Mouse (Mus musculus): ENCODE measurements around the gene Rab38. TPM values are rescaled to one million over a fixed set of nuclear protein-coding genes. Genes with fewer than 3 reads are reported as not detected.

The Rab38 gene
- polyA plus RNA-seq, 1 experiment = 2.0 TPM

DNA sequence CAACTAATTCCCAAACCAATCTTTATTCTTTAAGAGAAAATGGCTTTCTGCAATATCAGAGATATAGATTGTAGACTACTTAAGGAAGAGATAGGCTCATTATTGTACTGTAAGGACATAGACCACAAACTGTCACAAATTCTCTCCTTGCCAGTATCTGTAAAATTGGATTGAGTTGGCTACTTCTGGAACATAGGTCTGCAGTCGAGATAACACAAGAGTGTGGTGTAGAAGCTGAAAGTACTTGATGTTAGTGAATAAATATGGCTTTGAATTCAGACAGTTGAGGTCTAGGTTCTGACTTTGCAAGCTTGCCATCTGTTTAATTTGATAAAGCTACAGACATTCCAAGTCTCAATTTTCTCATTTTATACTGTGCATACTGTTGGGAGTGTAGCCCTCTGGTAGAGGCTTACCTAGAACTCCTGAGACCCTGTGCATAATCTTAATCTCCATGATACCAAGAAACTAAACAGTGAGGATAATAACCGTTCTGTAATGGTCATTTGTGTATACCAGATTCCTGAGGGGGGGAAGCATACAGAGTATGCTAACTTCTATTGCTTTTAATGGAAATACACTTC lies 15.3 kb downstream of the Rab38 start:
- 88% methylated on average over 2 of the region's 2 CpGs for WGBS
- no peak for TF ChIP-seq POLR2A (IDR thresholded peaks at IDR 0.05; ENCODE audit: control insufficient read depth, extremely low read depth, insufficient read depth, low read length, poor library complexity)
- no peak for TF ChIP-seq CTCF (IDR thresholded peaks at IDR 0.05; ENCODE audit: borderline replicate concordance, control insufficient read depth, extremely low read depth, insufficient read depth, low read length, poor library complexity)
- H3K27me3 ChIP-seq (ENCODE audit: control insufficient read depth, insufficient read depth, low read length) = no peaks in the 10 kb centered on the region
- no peak for DNase-seq
- H3K4me1 ChIP-seq (replicated peaks; ENCODE audit: control insufficient read depth, insufficient read depth, low read length) = no peaks in the 10 kb centered on the region
- H3K27ac ChIP-seq (ENCODE audit: control insufficient read depth, insufficient read depth, low read length) = no peak overlapping the region
- H3K36me3 ChIP-seq (ENCODE audit: control insufficient read depth, insufficient read depth, low read length) = no peaks in the 10 kb centered on the region
- no peak overlapping the region for H3K4me3 ChIP-seq (ENCODE audit: control insufficient read depth, insufficient read depth, low read length)

DNA sequence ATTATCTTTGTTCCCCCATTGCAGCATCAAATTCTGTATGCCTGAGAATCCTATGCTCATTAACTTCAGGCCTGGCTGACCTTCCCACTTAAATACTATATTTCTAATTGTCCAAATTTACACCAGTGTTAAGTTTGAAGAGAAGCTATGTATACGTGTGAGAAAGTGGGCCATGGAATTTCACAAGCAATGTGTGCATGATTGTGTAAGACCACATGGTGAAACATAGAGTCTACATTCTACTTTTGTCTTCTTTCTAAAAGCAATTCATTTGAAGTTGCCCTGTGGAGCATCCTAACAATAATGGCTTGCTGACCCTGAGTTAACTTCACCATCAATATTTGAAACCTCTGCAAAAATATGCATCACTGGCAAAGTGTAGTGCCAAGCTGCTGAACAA lies 23.2 kb downstream of the Rab38 start:
- H3K27me3 ChIP-seq (ENCODE audit: control insufficient read depth, insufficient read depth, low read length) = no peaks in the 10 kb centered on the region
- no peak overlapping the region for H3K27ac ChIP-seq (ENCODE audit: control insufficient read depth, insufficient read depth, low read length)
- H3K36me3 ChIP-seq (ENCODE audit: control insufficient read depth, insufficient read depth, low read length) = no peaks in the 10 kb centered on the region
- no peak overlapping the region for H3K4me3 ChIP-seq (ENCODE audit: control insufficient read depth, insufficient read depth, low read length)
- DNase-seq = no peak
- H3K4me1 ChIP-seq (replicated peaks; ENCODE audit: control insufficient read depth, insufficient read depth, low read length) = no peaks in the 10 kb centered on the region
- TF ChIP-seq CTCF (IDR thresholded peaks at IDR 0.05; ENCODE audit: borderline replicate concordance, control insufficient read depth, extremely low read depth, insufficient read depth, low read length, poor library complexity) (no peak), POLR2A (IDR thresholded peaks at IDR 0.05; ENCODE audit: control insufficient read depth, extremely low read depth, insufficient read depth, low read length, poor library complexity) (no peak)
- WGBS = 100% methylated on average over 1 of the region's 1 CpGs

DNA sequence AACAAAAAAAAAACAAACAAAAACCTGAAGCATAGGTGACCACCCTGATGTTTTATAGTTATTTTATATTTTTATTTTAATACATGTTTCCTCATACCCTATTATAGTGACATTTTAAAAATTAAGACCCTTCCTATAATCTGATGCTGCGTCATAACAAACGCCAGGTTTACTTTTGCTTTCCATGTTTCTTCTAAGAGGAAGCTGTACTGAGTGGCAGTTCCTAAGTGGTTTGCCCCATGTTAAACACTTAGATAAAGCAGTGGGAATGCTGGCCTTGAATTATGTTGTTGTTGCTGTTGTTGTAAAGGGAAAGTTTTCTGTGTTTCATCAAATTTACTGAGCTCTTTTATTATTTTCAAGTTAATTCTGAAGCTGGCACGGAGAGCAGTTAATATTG lies 27.8 kb downstream of the Rab38 start:
- DNase-seq = no peak
- 87% methylated on average over 3 of the region's 3 CpGs for WGBS
- H3K4me1 ChIP-seq (replicated peaks; ENCODE audit: control insufficient read depth, insufficient read depth, low read length) = no peaks in the 10 kb centered on the region
- no peaks in the 10 kb centered on the region for H3K27me3 ChIP-seq (ENCODE audit: control insufficient read depth, insufficient read depth, low read length)
- H3K36me3 ChIP-seq (ENCODE audit: control insufficient read depth, insufficient read depth, low read length) = no peaks in the 10 kb centered on the region
- no peak for TF ChIP-seq CTCF (IDR thresholded peaks at IDR 0.05; ENCODE audit: borderline replicate concordance, control insufficient read depth, extremely low read depth, insufficient read depth, low read length, poor library complexity)
- TF ChIP-seq POLR2A (IDR thresholded peaks at IDR 0.05; ENCODE audit: control insufficient read depth, extremely low read depth, insufficient read depth, low read length, poor library complexity) = no peak
- H3K27ac ChIP-seq (ENCODE audit: control insufficient read depth, insufficient read depth, low read length) = no peak overlapping the region
- no peak overlapping the region for H3K4me3 ChIP-seq (ENCODE audit: control insufficient read depth, insufficient read depth, low read length)

DNA sequence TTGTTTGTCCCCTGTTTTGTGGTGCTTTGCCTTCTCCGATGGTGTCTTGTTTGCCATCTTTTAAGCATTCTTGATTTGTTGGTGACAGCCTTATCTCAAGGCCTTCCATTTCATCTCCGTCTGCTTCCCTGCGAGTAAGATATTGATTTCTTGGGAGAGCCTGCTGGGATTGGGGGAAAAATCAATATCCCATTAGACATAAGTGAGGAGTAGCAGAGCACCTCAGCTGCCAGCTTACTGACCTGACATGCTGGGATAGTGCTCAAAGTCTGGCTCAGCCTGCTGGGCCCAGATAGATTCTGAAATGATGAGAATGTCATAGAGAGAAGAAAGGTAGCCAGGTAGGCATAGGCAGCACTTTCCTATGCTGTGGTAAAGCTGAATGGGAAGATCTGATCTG lies 37.7 kb downstream of the Rab38 start:
- H3K36me3 ChIP-seq (ENCODE audit: control insufficient read depth, insufficient read depth, low read length) = no peaks in the 10 kb centered on the region
- no peak for TF ChIP-seq CTCF (IDR thresholded peaks at IDR 0.05; ENCODE audit: borderline replicate concordance, control insufficient read depth, extremely low read depth, insufficient read depth, low read length, poor library complexity)
- no peak for TF ChIP-seq POLR2A (IDR thresholded peaks at IDR 0.05; ENCODE audit: control insufficient read depth, extremely low read depth, insufficient read depth, low read length, poor library complexity)
- H3K4me1 ChIP-seq (replicated peaks; ENCODE audit: control insufficient read depth, insufficient read depth, low read length) = no peaks in the 10 kb centered on the region
- no peak overlapping the region for H3K27ac ChIP-seq (ENCODE audit: control insufficient read depth, insufficient read depth, low read length)
- no peak for DNase-seq
- no peak overlapping the region for H3K4me3 ChIP-seq (ENCODE audit: control insufficient read depth, insufficient read depth, low read length)
- 94% methylated on average over 3 of the region's 3 CpGs for WGBS
- no peaks in the 10 kb centered on the region for H3K27me3 ChIP-seq (ENCODE audit: control insufficient read depth, insufficient read depth, low read length)

DNA sequence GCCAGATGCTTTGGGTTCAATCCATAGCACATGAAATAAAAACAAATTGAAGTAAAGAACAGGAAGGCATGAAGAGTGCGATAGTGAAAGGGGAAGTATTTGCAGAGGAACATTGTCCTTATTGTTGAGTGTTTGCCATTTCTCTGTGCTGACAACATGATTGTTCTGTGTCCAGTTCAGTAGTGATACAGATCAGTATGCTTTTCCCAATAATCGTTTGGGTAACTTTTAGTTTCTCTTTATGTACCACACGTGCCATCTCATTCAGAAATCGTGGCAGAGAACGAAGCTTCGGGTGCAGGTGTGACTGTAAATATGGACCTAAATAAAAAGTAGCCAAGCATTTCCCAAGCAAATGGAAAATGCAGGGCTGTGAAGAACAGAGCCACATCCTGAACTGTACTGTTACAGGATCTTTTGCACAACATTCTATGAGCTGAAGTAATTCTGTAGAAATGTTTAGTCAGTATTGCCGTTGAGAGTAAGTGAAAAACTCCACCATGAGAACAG lies 52.1 kb downstream of the Rab38 start:
- H3K4me3 ChIP-seq (ENCODE audit: control insufficient read depth, insufficient read depth, low read length) = no peak overlapping the region
- no peak for DNase-seq
- TF ChIP-seq CTCF (IDR thresholded peaks at IDR 0.05; ENCODE audit: borderline replicate concordance, control insufficient read depth, extremely low read depth, insufficient read depth, low read length, poor library complexity) (no peak), POLR2A (IDR thresholded peaks at IDR 0.05; ENCODE audit: control insufficient read depth, extremely low read depth, insufficient read depth, low read length, poor library complexity) (no peak)
- H3K27me3 ChIP-seq (ENCODE audit: control insufficient read depth, insufficient read depth, low read length) = no peaks in the 10 kb centered on the region
- no peaks in the 10 kb centered on the region for H3K36me3 ChIP-seq (ENCODE audit: control insufficient read depth, insufficient read depth, low read length)
- no peak overlapping the region for H3K27ac ChIP-seq (ENCODE audit: control insufficient read depth, insufficient read depth, low read length)
- no peaks in the 10 kb centered on the region for H3K4me1 ChIP-seq (replicated peaks; ENCODE audit: control insufficient read depth, insufficient read depth, low read length)
- 11% methylated on average over 7 of the region's 7 CpGs for WGBS

DNA sequence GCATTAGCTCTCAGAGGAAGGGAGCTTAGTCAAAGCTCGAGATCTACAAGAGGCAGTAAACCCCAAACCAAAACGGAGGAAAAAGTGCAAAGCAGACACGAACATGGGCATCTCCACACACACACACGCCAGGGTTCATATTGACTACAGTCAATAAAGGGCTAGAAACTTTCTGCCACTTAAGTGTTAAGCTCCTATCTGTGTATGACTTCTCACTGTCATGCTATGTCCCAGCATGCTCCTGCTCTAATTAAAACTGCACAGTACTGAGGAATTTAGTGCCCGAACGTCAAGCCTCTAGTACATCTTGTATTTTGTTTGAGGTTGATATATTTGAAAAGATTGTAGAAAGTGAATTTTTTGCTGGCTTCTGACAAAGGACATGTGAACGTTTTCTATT lies 52.6 kb downstream of the Rab38 start:
- Histone ChIP-seq H3K36me3 (ENCODE audit: control insufficient read depth, insufficient read depth, low read length) (no peaks in the 10 kb centered on the region), H3K27me3 (ENCODE audit: control insufficient read depth, insufficient read depth, low read length) (no peaks in the 10 kb centered on the region), H3K4me1 (replicated peaks; ENCODE audit: control insufficient read depth, insufficient read depth, low read length) (no peaks in the 10 kb centered on the region), H3K27ac (ENCODE audit: control insufficient read depth, insufficient read depth, low read length) (no peak overlapping the region), H3K4me3 (ENCODE audit: control insufficient read depth, insufficient read depth, low read length) (no peak overlapping the region)
- no peak for DNase-seq
- 47% methylated on average over 7 of the region's 7 CpGs for WGBS
- no peak for TF ChIP-seq POLR2A (IDR thresholded peaks at IDR 0.05; ENCODE audit: control insufficient read depth, extremely low read depth, insufficient read depth, low read length, poor library complexity)
- TF ChIP-seq CTCF (IDR thresholded peaks at IDR 0.05; ENCODE audit: borderline replicate concordance, control insufficient read depth, extremely low read depth, insufficient read depth, low read length, poor library complexity) = no peak

DNA sequence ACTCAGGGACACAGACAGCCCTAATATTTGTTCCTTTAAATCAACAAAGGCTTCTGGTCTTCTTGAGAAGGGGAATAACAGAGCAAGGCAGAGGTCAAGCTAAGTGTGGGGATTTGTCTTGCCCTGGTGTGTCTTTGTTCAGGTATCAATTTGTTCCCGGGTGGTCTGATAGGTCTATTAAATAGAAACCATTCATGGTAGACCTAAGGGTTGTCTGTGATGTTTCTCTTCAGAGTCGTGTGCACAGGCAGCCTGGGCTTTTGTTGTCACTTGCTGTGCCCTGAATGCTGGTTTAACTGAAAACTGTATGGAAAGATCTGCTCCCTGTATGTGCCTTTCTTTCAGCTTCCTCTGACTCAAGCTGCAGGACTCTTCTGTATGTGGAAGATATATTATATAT lies 60.9 kb downstream of the Rab38 start:
- Histone ChIP-seq H3K27ac (ENCODE audit: control insufficient read depth, insufficient read depth, low read length) (no peak overlapping the region), H3K27me3 (ENCODE audit: control insufficient read depth, insufficient read depth, low read length) (no peaks in the 10 kb centered on the region), H3K4me1 (replicated peaks; ENCODE audit: control insufficient read depth, insufficient read depth, low read length) (no peaks in the 10 kb centered on the region), H3K4me3 (ENCODE audit: control insufficient read depth, insufficient read depth, low read length) (no peak overlapping the region), H3K36me3 (ENCODE audit: control insufficient read depth, insufficient read depth, low read length) (no peaks in the 10 kb centered on the region)
- DNase-seq = no peak
- TF ChIP-seq POLR2A (IDR thresholded peaks at IDR 0.05; ENCODE audit: control insufficient read depth, extremely low read depth, insufficient read depth, low read length, poor library complexity) (no peak), CTCF (IDR thresholded peaks at IDR 0.05; ENCODE audit: borderline replicate concordance, control insufficient read depth, extremely low read depth, insufficient read depth, low read length, poor library complexity) (no peak)
- WGBS = 76% methylated on average over 2 of the region's 2 CpGs
